Mouse (Mus musculus) C2C12 (cell line): ENCODE measurements around the gene Klhl22. TPM values are rescaled to one million over a fixed set of nuclear protein-coding genes. Genes with fewer than 3 reads are reported as not detected.

Experiments used
- H3K27me3 ChIP-seq: one replicate; pipeline ENCODE4 v1.6.1; 2011; ENCODE audit not compliant: control insufficient read depth, insufficient read depth, insufficient read length
- H3K36me3 ChIP-seq: one replicate; pipeline ENCODE4 v1.6.1; 2011; ENCODE audit not compliant: control insufficient read depth, insufficient read depth
- H3K4me3 ChIP-seq: one replicate; pipeline ENCODE4 v1.5.1; 2011; ENCODE audit warnings: mild to moderate bottlenecking, control low read depth; ENCODE audit not compliant: poor library complexity, insufficient read depth, severe bottlenecking
- H3K79me2 ChIP-seq: one replicate; pipeline ENCODE4 v1.6.1; 2011; ENCODE audit not compliant: control insufficient read depth, insufficient read depth
- H3K79me3 ChIP-seq: one replicate; pipeline ENCODE4 v1.6.1; 2011; ENCODE audit warnings: low read depth, control low read depth
- H3ac ChIP-seq: one replicate; pipeline ENCODE3; 2011; ENCODE audit warnings: low read depth; ENCODE audit not compliant: control insufficient read depth, insufficient read length
- CEBPB ChIP-seq: IDR thresholded peaks from one replicate; pipeline ENCODE4 v1.6.1; 2011; ENCODE audit warnings: low read depth, mild to moderate bottlenecking, control low read depth, moderate library complexity
- CTCF ChIP-seq: IDR thresholded peaks from one replicate; pipeline ENCODE4 v1.5.1; 2011; ENCODE audit not compliant: control insufficient read depth, insufficient read depth, insufficient read length
- FOSL1 ChIP-seq: IDR thresholded peaks from one replicate; pipeline ENCODE4 v1.8.0; 2011; ENCODE audit warnings: mild to moderate bottlenecking, low read length; ENCODE audit not compliant: poor library complexity, insufficient read depth, severe bottlenecking
- MAX ChIP-seq: IDR thresholded peaks from one replicate; pipeline ENCODE4 v1.6.1; 2011; ENCODE audit warnings: mild to moderate bottlenecking, control low read depth
- MYOD1 ChIP-seq: IDR thresholded peaks from one replicate; pipeline ENCODE4 v1.6.1; 2011; ENCODE audit warnings: low read depth; ENCODE audit not compliant: control insufficient read depth, insufficient read length
- MYOG ChIP-seq: IDR thresholded peaks from one replicate; pipeline ENCODE4 v1.6.1; 2011; ENCODE audit not compliant: control insufficient read depth, insufficient read length; ENCODE audit errors: extremely low read depth
- USF1 ChIP-seq: IDR thresholded peaks from one replicate; pipeline ENCODE4 v1.6.1; 2011; ENCODE audit warnings: low read depth, mild to moderate bottlenecking, control low read depth, moderate library complexity
- polyA plus RNA-seq: library from polyadenylated mRNA; unstranded; fragments of >200 nt; fragmentation: generic; extraction: Trizol; gene quantifications from one replicate; pipeline ENCODE4 v1.2.1, GENCODE M21; 2012; ENCODE audit warnings: missing spikeins

Gene Klhl22
- polyA plus RNA-seq, 1 experiment: 83.6 TPM

- Histone ChIP-seq H3K27me3 (no peaks in the 10 kb centered on the region), H3K79me3 (peaks cover 7% of the 10 kb centered on the region), H3K36me3 (peaks cover 13% of the 10 kb centered on the region), H3K79me2 (peaks cover 16% of the 10 kb centered on the region), H3K4me3 (no peak overlapping the region), H3ac (no peak overlapping the region)
- TF ChIP-seq MYOG (no peak), MYOD1 (no peak), MAX (no peak), CTCF (no peak), USF1 (no peak), FOSL1 (no peak), CEBPB (no peak)
Observed at GRCm38 (mm10) chr16:17794047-17794446, 34.6 kb downstream of the Klhl22 start.

- Histone ChIP-seq H3K36me3 (peaks cover 7% of the 10 kb centered on the region), H3K27me3 (no peaks in the 10 kb centered on the region), H3ac (no peak overlapping the region), H3K4me3 (no peak overlapping the region), H3K79me2 (peaks cover 32% of the 10 kb centered on the region), H3K79me3 (peaks cover 21% of the 10 kb centered on the region)
- TF ChIP-seq FOSL1 (no peak), MAX (no peak), USF1 (no peak)
Observed at GRCm38 (mm10) chr16:17795643-17796042, 36.2 kb downstream of the Klhl22 start.

- Histone ChIP-seq H3K79me3 (peaks cover 29% of the 10 kb centered on the region), H3K27me3 (no peaks in the 10 kb centered on the region), H3K36me3 (peaks cover 14% of the 10 kb centered on the region), H3K4me3 (peak overlapping the region; percentile 6), H3ac (no peak overlapping the region), H3K79me2 (peaks cover 40% of the 10 kb centered on the region)
- TF ChIP-seq MYOG (no peak), USF1 (no peak), FOSL1 (no peak), CTCF (no peak), MAX (no peak), MYOD1 (no peak), CEBPB (no peak)
Observed at GRCm38 (mm10) chr16:17796519-17796918, 37.1 kb downstream of the Klhl22 start.

GRCm38 (mm10) chr16:17796971-17797811, 37.8 kb downstream of the Klhl22 start, which contains the start of gene Scarf2:
Gene Scarf2 (plus strand): TSS chr16:17797282.
- Histone ChIP-seq H3ac (peak within 1 kb of the TSS; percentile 78), H3K4me3 (peak within 1 kb of the TSS; percentile 68), H3K79me3 (peaks cover 36% of the 10 kb centered on the region), H3K79me2 (peaks cover 47% of the 10 kb centered on the region), H3K36me3 (peaks cover 19% of the 10 kb centered on the region), H3K27me3 (no peaks in the 10 kb centered on the region)
- TF ChIP-seq USF1 (no peak), FOSL1 (no peak)

GRCm38 (mm10) chr16:17797812-17798311, 38.4 kb downstream of the Klhl22 start:
- Histone ChIP-seq H3K4me3 (peak overlapping the region; percentile 68), H3K36me3 (peaks cover 21% of the 10 kb centered on the region), H3K79me2 (peaks cover 54% of the 10 kb centered on the region), H3K79me3 (peaks cover 43% of the 10 kb centered on the region), H3K27me3 (no peaks in the 10 kb centered on the region), H3ac (peak overlapping the region; percentile 78)
- TF ChIP-seq MYOG: no peak
- TF ChIP-seq FOSL1: no peak
- no peak for TF ChIP-seq MAX
- TF ChIP-seq USF1: no peak
- no peak for TF ChIP-seq CTCF
- no peak for TF ChIP-seq MYOD1
- TF ChIP-seq CEBPB: no peak

- Histone ChIP-seq H3K4me3 (peak overlapping the region; percentile 68), H3K27me3 (no peaks in the 10 kb centered on the region)
- TF ChIP-seq MYOG (no peak), USF1 (no peak), FOSL1 (no peak), CEBPB (no peak)
Observed at GRCm38 (mm10) chr16:17798321-17799180, 39.1 kb downstream of the Klhl22 start.

More at GRCm38 (mm10) chr16:17798321-17799180, 39.1 kb downstream of the Klhl22 start:
- H3ac ChIP-seq: peak overlapping the region; percentile 78
- peaks cover 58% of the 10 kb centered on the region for H3K79me2 ChIP-seq
- H3K79me3 ChIP-seq: peaks cover 43% of the 10 kb centered on the region
- peaks cover 28% of the 10 kb centered on the region for H3K36me3 ChIP-seq
